Mouse (Mus musculus) small intestine, adult 2 months (tissue): ENCODE results near the gene Pard3. TPM values are rescaled to one million over a fixed set of nuclear protein-coding genes. Genes with fewer than 3 reads are reported as not detected.

Experiments used
- H3K27ac ChIP-seq: fragments of 200-500 bp; 2 replicates; pipeline ENCODE4 v1.5.1; 2012; ENCODE audit warnings: low read depth, low read length, control low read depth, inconsistent platforms; ENCODE audit not compliant: insufficient read depth
- H3K27me3 ChIP-seq: fragments of 200-500 bp; 2 replicates; pipeline ENCODE4 v1.6.1; 2012; ENCODE audit warnings: mild to moderate bottlenecking, moderate library complexity, low read length, inconsistent platforms; ENCODE audit not compliant: control insufficient read depth, insufficient read depth
- H3K36me3 ChIP-seq: fragments of 200-500 bp; 2 replicates; pipeline ENCODE4 v1.6.1; 2012; ENCODE audit warnings: mild to moderate bottlenecking, low read length, control low read depth, inconsistent platforms; ENCODE audit not compliant: control insufficient read depth, insufficient read depth
- H3K4me1 ChIP-seq: fragments of 200-500 bp; 2 replicates; pipeline ENCODE4 v1.6.1; 2012; ENCODE audit warnings: low read length, inconsistent platforms, mixed read lengths; ENCODE audit not compliant: control insufficient read depth, insufficient read depth, insufficient read length
- H3K4me3 ChIP-seq: fragments of 200-500 bp; 2 replicates; pipeline ENCODE4 v1.5.1; 2012; ENCODE audit warnings: low read depth, mild to moderate bottlenecking, control low read depth, inconsistent platforms, low read length, moderate library complexity
- CTCF ChIP-seq: fragments of 200-500 bp; IDR thresholded peaks from 2 replicates; pipeline ENCODE4 v1.5.1; 2012; ENCODE audit warnings: low read depth, mild to moderate bottlenecking, control low read depth, inconsistent platforms, low read length, moderate library complexity, mixed read lengths; ENCODE audit not compliant: insufficient replicate concordance, insufficient read length; ENCODE audit errors: extremely low read depth
- POLR2A ChIP-seq: fragments of 200-500 bp; IDR thresholded peaks from 2 replicates; pipeline ENCODE4 v1.6.1; 2012; ENCODE audit warnings: low read depth, mild to moderate bottlenecking, control low read depth, inconsistent platforms, low read length, moderate library complexity
- WGBS: fragments of 180-500 bp; shearing (Covaris S2); methylation state at CpG from one replicate; pipeline ENCODE4 v1.1.7; 2018; 5-methylcytosine and 5-hydroxymethylcytosine counted together
- polyA plus RNA-seq: library from polyadenylated mRNA; depleted of rRNA; stranded (reverse); fragments of >200 nt; gene quantifications from 2 replicates; pipeline ENCODE4 v1.2.3, GENCODE M21; 2012

Gene Pard3
- polyA plus RNA-seq, 1 experiment: 52.9 TPM

DNA sequence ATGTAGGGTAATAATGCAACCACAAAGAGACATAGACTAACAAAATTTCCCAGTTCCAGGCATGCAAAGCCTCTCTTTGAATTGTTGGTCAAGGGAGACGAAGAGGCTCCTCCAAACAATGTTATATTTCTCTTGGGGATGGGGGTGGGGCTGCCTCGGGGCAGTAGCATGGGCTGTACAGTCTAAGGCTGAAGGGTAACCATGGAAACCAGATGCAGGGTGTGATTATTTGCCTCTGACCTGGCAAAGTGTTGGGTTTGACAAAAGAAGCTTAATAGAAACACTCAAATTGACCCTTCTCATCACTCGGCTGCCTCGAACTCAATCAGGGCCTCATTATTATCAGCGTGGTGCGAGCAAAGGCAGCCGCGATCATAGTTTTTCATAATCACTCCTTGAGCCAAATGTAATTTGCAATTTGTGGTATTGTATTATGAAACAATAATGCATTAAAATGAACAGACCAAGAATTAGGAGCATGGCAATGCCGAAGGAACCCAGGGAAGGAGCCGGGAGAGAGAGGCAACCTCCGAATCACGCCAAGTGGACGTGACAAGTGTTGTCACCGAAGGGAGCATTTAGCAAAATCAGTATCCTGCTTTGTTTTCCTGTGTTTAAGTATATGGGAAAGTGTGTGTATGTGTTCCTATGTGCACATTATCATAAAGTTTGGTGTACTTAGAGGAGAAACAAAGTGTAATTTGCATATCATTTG, 387.4 kb downstream of the Pard3 start:
- WGBS: 93% methylated on average over 14 of the region's 14 CpGs
- Histone ChIP-seq H3K27me3 (no peaks in the 10 kb centered on the region), H3K36me3 (no peaks in the 10 kb centered on the region), H3K27ac (no peak overlapping the region), H3K4me1 (peaks cover 10% of the 10 kb centered on the region; the same call in 1 of the 2 replicates), H3K4me3 (no peak overlapping the region)
- no peak for TF ChIP-seq CTCF
- no peak for TF ChIP-seq POLR2A

DNA sequence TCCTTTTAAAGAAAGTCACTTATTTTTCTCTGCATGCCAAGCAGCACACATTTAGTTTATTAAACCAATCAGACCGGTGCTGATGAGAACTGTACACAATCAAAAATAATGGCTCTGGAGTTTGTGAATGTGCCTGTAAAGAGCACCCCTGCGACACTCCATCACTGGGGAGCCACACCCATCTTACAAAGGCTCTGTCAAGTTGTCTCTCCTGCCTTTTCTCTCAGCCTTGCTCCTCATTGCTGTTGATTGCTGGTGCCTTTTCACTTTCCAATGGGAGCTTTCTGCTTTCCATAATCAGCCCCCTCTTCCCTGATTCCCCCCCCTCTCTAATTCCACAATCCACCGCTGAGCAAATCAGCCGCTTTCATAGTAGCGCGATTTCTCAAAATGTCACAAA, 388.7 kb downstream of the Pard3 start:
- no peaks in the 10 kb centered on the region for H3K27me3 ChIP-seq
- no peaks in the 10 kb centered on the region for H3K36me3 ChIP-seq
- no peak overlapping the region for H3K4me3 ChIP-seq
- H3K27ac ChIP-seq: peak overlapping the region; percentile 35; the same call in 1 of the 2 replicates
- TF ChIP-seq CTCF: no peak
- no peak for TF ChIP-seq POLR2A
- peaks cover 10% of the 10 kb centered on the region; the same call in 1 of the 2 replicates for H3K4me1 ChIP-seq
- 92% methylated on average over 6 of the region's 6 CpGs for WGBS

DNA sequence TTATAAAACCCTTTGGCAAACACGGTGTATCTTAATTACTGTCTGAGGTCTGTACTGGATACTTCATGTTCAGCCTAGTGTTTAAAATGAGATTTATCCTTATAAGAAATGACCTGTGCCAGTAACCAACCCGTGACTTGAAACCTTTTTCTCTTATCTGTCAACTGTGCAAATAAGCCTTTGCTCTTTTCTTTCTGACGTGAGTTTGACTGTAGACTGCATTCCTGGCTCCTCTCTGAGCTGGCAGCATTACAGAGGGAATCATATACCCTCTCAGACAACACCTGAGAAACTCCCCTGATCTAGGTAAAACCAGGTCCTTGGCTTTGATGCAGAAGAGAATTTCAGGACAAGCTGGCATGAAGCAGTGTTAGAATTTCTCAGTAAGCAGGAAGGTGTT, 394.2 kb downstream of the Pard3 start:
- Histone ChIP-seq H3K27me3 (no peaks in the 10 kb centered on the region), H3K4me1 (peaks cover 6% of the 10 kb centered on the region; the same call in 1 of the 2 replicates)

DNA sequence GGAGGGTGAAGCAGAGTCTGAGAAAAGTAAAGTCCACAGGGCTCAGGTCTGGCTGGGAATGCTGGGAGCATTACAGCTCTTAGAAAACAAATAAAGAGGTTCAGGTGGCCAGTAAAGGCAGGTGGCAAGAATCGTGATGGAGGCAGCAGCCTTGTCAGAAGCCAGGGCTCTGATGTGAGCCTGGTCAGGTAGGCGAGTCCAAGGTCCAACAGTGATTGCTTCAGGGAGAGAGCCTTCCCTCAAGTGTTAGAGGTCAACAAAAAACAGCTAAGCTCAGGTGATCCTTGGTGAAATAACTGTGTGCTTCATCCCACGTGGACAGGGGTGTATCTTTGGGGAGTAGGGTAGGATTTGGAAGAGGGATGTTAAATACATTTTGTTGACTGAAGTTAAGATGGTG, 397.5 kb downstream of the Pard3 start:
- Histone ChIP-seq H3K27me3 (no peaks in the 10 kb centered on the region), H3K4me3 (no peak overlapping the region), H3K36me3 (no peaks in the 10 kb centered on the region), H3K4me1 (peaks cover 3% of the 10 kb centered on the region; the same call in 1 of the 2 replicates), H3K27ac (no peak overlapping the region)
- 35% methylated on average over 3 of the region's 3 CpGs for WGBS
- TF ChIP-seq CTCF (no peak), POLR2A (no peak)

More for the DNA sequence above, 394.2 kb downstream of the Pard3 start:
- WGBS: 32% methylated on average over 3 of the region's 3 CpGs
- H3K4me3 ChIP-seq: no peak overlapping the region
- H3K27ac ChIP-seq: no peak overlapping the region
- TF ChIP-seq CTCF: no peak
- no peaks in the 10 kb centered on the region for H3K36me3 ChIP-seq

DNA sequence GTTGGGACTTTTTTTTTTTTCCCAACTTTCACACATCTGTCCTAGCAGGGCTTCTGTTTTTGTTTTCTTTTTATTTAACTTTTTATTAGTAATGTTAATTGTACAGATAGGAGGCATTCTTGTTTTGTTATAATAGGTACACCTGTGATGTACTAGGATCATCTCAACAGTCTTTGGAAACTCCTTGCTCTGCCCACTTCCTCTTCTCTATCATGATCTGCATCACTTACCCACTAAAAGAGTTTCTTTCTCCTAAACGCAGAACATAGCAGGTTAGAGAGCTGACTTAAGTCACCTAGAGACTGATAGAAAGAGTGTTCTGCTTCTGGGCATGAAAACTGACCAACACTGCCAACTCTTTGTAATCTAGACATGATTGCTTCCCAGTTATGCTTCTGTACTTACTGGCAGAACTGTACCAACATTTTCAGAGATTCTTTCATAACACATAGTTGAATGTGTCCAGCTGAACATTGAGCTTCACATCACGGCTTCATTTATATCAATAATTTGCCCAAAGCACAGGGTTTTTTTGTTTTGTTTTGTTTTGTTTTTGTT, 398.8 kb downstream of the Pard3 start:
- no peak for TF ChIP-seq POLR2A
- no peak for TF ChIP-seq CTCF
- Histone ChIP-seq H3K4me3 (no peak overlapping the region), H3K27ac (no peak overlapping the region), H3K4me1 (peaks cover 3% of the 10 kb centered on the region; the same call in 1 of the 2 replicates), H3K36me3 (no peaks in the 10 kb centered on the region; the same call in 1 of the 2 replicates), H3K27me3 (no peaks in the 10 kb centered on the region)
- 83% methylated on average over 2 of the region's 2 CpGs for WGBS

DNA sequence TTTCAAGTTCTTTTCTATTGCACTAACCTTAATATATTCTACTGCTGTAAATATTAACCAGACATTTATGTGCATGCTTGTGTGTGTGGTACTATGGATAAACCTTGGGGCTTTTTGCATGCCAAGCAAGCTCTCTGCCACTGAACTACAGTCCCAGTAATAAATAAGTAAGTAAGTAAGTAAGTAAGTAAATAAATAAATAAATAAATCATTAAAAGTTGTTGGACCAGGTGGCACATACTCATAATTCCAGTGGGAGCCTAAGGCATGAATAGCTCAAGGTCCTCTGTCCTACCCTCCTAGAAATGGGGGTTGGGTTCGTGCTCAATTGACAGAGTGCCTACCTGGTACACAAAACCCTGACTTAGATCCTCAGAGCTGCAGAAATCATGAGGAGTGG, 400.6 kb downstream of the Pard3 start:
- Histone ChIP-seq H3K4me3 (no peak overlapping the region), H3K4me1 (peaks cover 3% of the 10 kb centered on the region; the same call in 1 of the 2 replicates), H3K36me3 (no peaks in the 10 kb centered on the region; the same call in 1 of the 2 replicates), H3K27ac (no peak overlapping the region), H3K27me3 (no peaks in the 10 kb centered on the region)
- 93% methylated on average over 1 of the region's 1 CpGs for WGBS
- TF ChIP-seq CTCF (no peak), POLR2A (no peak)

DNA sequence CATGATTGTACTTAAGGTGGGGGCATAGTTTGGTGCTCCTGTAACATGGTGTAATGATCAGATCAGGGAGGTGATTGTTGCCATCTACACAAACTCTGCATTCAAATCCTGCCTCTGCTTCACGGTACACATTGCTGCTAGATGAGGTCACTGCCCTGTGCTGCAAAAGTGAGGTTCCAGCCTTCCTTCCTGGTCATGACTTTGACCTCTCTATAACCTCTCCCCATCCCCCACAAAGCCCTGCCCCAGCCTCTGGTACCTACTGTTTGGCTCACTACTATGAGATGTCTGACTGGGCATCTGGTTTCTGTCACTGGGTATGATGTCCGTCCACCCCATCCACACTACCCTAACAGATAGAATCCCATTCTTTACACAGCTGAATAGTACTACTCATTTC, 408.5 kb downstream of the Pard3 start:
- Histone ChIP-seq H3K4me3 (no peak overlapping the region), H3K27me3 (no peaks in the 10 kb centered on the region), H3K4me1 (no peaks in the 10 kb centered on the region), H3K36me3 (peaks cover 6% of the 10 kb centered on the region), H3K27ac (no peak overlapping the region)
- 77% methylated on average over 2 of the region's 2 CpGs for WGBS
- TF ChIP-seq POLR2A: no peak
- no peak for TF ChIP-seq CTCF
